Mouse (Mus musculus): ENCODE results near the gene Snx13.

Gene Snx13

DNA sequence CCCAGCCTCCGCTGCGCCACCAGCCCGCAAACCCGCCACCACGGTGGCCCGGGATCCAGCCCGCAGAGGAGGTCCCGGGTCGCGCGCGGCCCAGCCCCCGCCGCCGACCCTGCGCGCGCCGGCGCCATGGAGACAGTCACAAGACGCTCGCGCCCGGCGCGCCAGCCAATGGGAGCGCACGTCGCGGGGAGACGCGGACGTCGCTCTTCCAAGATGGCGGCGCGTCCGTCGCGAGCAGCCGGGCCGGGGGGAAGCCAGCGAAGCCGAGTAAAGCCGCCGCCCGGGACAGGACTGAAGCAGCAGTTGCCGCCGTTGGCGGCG lies at the start of gene Snx13:
TSS of gene Snx13 (plus strand) at position 188 of the 321 bp plus-strand sequence.
- DNase-seq (ENCODE audit: low spot score) = peak; percentile 63

DNA sequence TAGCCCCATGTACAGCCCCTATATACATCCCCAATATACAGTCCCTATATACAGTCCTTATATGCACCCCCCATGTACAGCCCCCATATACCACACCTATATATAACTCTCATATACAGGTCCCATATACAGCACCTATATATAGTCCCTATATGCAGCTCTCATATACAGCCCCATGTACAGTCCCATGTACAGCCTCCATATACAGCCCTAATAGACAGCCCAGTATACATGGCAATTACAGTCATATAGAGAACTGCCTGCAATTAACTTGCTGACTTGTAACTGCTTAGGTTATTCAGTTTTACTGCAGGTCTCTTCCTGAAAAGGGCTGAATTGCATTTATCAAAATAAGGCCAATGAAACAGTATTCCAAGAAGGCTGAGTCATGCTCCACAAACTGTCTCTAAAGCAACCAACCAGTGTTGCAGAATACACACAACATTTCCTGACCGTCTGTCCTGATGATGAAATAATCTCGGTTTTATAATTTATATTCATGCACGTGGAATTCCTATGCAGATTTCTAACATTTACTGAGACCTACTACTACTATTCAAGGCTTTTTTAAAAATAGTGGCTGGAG lies 49.3 kb upstream of the Snx13 start:
- DNase-seq (ENCODE audit: low spot score) = no peak

DNA sequence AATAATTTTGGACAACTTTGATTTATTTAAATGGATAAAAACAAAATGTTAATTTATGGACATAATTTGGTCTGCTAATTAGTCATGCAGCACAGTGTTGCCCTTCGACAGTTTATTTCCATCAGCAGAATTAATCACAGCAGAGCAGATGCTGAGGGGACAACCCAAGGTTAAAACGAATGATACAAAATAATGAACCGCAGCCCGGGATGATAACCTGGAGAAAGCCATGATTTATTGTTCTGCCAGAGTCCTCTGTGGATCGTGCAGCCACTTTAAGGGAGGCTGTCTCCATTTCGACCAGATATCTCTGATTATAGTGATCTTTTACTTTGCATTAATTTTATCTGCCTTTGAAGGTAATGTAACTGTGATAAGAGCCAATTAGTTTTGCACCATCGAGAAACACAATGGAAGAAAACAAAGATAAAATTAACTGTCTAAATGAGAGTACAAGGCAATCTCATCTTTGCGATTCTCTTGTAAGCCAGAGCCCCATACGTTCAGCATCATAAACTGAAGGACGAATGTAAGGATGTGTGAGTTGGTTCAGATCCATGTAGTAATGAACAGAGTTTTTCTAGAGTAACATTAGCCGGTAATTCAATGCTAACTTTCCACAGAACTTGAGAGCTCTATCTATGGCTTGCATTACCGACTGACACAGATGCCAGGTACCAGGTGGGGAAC lies 48.1 kb upstream of the Snx13 start:
- DNase-seq (ENCODE audit: low spot score) = no peak

DNA sequence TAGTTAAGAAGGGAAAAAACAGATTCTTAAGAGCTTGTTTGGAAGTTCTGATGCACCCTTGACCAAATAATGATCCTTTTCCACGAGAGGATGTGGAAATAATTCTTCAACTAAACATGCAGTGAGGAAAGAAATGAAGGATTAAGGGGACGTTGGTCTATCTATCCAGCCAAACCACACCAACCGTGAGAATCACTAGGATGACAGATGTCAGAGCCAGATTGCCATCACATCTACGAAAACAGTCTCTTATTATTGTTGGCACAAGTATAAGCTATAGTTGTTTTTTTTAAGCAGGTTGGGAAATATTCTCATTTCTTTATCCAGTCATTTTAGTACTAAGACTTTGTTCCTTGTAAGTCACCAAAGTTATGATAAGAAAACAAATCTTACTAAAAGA lies 46.7 kb upstream of the Snx13 start:
- DNase-seq (ENCODE audit: low spot score) = no peak

DNA sequence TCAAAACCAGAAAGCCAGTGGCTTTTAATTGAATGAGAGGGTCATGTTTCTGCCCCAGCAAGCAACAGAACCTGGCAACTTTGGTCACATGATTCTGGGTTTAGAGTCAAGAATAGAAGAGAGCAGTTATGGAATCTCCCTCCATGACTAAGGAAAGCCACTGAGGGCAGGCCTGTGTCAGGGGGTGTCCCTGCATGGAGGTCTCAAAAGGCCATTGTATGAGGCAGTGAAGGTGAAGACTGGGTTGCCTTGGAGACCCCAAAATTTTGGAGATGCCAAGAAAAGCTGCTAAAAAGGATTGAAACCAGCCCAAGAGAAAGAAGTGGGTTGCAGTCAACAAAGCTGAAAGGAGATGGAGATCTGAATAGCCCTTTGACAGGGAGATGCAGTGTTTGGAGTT lies 41.2 kb upstream of the Snx13 start:
- DNase-seq (ENCODE audit: low spot score) = no peak

DNA sequence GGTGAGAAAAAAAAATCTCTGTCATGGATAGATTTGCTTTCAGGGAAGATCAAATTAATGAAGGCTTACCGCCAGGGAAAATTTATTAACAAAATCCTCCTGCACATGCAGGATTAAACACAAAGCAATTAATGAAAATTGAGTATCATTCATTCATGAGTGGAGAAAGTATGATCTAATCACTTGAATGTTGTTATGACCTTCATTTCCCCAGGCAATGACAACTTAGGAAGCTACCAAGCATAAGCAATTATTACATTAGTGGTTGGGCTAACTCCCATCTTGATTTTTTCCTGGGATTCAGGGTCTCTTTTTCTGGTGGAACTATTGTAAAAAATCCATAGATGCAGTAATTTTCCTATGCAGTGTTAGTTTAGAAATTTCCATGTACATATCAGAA lies 39.1 kb upstream of the Snx13 start:
- DNase-seq (ENCODE audit: low spot score) = no peak

DNA sequence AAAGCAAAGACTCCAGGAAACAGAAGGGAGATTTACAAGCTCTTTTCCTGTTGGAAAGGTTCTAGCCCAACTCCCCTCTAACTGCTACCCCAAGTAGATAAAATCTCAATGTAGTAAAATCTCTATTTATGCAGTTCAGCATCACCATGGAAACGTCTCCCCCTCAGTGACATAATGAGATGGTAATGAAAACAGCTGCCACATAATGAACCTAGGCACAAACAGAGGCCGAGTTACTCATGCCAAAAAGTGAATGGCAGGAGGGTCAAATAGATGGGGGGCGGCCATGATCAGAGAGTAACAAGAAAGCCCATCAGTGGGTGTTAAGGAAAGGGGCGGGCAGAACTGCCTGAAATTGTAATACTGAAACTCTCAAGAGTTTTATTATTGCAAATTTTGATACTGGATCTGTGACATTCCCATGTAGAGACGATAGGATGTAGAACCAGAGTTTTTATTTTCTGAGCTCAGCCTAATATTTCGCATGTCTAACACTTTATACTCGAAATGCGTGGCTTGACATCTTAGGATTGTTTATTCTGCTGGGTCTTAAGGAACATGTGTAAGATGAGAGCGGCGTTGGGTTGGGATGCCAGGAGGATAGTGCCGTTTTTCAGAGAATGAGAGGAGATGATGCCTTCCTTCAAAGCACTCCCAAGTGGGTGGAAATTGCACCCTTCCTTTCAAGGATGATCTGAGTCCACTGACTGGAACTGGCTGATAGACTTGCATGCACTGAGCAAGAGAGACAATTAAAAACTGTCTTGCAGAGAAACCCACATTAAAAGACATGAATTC lies 38.4 kb upstream of the Snx13 start:
- DNase-seq (ENCODE audit: low spot score) = peak; percentile 46

DNA sequence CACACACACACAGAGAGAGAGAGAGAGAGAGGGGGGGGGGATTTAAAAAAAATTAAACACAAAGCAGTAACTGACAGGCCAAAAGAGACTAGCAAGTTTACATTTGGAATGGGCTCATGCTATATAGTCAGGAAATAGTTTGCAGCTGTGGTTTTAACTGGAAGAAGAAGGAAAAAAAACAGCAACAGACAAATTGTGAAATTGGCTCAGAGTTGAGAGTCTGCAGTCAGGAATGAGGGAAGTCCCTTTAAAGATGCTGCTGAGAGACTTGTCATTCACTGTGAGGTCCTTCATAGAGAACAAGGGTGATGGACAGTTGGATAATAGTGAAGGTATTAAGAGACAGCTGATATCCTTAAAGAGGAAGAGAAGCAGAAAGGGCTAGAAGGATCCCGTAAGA lies 35.5 kb upstream of the Snx13 start:
- no peak for DNase-seq (ENCODE audit: low spot score)

DNA sequence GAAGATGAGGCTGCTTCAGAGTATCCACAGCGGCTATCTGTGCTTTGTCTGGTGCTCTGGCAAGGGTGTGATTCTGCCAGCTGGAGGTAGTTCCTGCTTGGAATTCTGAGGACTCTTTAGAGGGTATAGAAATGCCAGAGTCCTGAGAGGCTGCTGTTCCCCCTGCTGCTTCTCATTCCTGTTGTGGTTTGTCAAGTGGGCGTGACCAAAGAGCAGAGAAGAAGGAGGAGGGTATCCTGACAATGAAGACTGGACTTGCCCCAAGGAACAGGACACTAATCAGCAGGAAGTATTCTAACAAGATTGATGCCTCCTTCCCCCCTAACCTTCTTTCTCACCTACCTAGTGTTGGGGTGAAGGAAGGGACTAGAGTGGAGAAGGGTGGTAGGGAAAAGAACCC lies 33.0 kb upstream of the Snx13 start:
- no peak for DNase-seq (ENCODE audit: low spot score)

DNA sequence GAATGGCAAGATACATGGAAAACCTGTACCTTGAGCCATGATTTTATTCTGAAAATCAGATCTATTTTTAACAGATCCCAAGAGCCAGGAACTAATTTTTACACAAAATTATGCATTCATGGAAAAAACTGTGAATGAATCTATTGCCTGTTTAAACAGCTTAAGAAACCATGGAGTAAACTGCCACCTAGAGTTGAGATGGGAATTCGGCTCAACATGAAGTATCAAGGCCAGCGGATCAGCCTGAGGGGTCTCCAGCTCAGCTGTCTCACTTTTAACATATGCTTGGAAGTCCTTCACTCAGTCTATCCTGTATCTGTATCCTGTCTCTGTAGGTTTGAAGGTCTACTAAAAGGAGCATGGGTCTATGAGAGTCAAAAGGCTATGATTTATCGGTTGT lies 30.9 kb upstream of the Snx13 start:
- DNase-seq (ENCODE audit: low spot score) = peak; percentile 27

DNA sequence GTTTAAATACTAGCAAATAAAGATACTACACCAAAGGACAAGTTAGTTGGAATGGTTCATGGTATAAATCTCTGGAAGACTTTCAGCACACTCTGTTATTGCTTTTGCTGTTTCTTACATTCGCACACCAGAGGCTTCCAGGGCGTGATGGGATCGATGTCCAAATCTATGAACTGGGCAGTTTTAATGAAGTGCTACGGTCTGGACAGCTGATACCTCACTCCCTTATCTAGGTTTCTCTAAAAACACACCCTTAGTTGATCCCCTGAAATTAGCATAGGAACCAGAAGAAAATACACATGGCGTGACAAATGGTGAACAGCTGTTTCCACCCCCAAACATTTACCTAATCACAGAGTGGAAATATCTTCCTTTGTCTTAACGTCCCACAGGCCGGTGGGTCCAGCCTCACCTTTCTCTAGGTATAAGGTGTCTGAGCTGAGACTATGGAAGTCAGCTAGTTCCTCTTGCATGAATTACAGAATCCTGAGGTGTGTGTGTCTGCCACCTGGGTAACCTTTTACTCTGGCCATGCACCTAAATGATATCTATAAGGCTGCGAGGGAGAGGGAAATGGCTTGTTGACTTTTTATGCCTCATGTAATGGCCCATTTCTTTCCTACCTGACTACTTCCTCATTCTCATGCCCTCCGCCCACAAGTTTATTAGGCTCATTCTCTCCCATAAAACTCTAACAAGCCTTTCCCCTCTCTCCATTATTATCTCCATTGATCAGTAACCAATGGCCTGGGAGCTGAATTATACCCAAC lies 30.3 kb upstream of the Snx13 start:
- DNase-seq (ENCODE audit: low spot score) = no peak

DNA sequence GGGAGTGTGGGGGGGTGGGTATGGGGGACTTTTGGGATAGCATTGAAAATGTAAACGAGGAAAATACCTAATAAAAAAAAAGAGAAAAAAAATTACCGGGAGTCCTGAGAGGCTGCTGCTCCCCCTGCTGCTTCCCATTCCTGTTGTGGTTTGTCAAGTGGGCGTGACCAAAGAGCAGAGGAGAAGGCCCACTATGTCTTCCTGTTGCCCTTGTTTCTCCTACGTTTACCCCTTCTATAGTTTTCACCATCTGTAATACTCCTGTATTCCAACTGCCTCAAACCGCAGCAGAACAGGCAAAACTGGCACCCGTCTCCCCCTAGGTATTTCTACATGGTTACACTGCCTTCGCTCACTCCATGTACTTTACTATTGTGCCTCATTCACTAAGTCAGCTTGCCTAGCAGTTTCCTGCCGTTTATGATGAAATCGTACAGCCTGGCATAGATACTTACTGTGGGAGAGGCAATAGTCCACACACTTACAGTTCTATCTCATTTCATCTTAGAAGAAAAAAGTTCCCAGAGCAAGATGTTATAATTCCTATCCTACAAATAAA lies 28.2 kb upstream of the Snx13 start:
- DNase-seq (ENCODE audit: low spot score) = no peak

DNA sequence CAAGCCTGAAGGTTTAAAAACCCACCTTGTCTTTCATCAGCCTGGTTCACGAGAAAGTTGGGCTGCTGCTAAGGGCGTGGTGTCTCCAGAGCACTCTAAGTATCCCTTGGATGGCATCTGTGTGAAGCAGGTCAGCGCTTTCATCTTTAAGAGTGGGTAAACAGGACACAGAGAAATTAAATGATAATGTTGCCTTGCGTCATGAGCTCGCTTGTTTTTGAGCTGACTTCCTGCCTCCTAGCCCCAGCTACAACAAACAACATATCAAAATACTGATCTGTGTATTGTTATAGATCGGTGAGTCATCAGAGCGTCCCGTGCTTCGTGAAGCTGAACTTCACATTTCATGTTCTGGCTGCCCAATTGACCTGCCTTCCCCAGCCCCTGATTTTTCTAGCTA lies 25.7 kb upstream of the Snx13 start:
- DNase-seq (ENCODE audit: low spot score) = no peak

DNA sequence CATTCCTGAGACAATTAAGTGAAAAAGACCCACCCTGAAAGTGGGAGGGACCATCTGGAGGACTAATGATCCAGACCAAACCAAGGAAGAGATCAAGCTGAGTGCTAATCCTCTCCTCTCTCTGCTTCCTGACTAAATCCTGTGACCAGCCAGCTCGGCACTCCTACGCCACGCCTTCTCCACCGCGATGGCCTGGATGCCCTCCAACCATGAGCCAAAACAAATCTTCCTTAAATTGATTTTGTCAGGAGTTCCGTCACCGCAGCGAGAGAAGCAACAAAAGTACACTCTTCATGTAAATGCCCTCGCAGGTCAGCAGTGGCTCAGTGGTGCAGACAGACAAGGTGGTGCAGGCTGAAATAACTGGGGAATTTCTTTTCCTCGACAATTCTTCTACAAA lies 24.9 kb upstream of the Snx13 start:
- DNase-seq (ENCODE audit: low spot score) = no peak

DNA sequence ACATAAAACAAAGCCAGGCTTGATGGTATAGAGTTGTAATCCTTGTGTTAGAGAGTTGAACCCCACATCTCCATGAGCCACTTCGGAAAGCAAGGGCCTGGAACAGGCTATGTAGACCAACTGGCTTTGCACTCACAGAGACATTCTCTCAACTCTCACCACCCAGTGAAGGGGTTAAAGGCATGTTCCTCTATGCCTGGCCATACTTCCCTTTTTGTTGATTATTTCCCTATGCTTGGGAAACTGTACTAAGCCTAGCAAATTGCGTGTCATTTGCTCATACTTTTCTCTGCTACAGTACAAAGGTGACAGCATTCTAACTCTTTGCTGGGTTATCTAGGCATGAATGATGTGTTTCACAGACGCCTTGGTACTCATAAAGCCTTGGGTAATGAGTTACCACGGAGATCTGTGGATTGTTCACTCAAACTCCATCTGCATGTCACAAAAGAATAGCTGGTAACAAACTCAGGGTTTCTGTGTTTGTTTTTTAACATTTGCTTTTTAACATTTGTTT lies 21.0 kb upstream of the Snx13 start:
- no peak for DNase-seq (ENCODE audit: low spot score)

DNA sequence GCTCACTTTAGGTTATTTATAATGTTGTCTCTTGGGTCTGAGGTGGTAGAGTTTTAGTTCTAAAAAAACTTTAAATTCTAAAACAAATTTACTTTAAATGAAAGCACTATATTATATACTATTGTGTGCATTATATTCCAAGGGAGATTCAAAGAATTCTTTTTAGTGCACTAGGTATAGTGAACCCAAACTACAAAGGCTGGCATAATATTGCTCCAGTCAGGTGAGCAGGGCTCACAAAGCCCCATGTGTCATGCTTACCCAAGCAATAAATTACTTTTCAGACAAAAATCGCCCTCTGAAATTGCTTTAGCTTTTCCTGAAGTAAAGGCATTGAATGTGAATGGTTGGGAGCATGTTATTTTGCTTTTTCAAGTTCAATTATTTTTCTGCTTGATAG lies 19.5 kb upstream of the Snx13 start:
- no peak for DNase-seq (ENCODE audit: low spot score)

DNA sequence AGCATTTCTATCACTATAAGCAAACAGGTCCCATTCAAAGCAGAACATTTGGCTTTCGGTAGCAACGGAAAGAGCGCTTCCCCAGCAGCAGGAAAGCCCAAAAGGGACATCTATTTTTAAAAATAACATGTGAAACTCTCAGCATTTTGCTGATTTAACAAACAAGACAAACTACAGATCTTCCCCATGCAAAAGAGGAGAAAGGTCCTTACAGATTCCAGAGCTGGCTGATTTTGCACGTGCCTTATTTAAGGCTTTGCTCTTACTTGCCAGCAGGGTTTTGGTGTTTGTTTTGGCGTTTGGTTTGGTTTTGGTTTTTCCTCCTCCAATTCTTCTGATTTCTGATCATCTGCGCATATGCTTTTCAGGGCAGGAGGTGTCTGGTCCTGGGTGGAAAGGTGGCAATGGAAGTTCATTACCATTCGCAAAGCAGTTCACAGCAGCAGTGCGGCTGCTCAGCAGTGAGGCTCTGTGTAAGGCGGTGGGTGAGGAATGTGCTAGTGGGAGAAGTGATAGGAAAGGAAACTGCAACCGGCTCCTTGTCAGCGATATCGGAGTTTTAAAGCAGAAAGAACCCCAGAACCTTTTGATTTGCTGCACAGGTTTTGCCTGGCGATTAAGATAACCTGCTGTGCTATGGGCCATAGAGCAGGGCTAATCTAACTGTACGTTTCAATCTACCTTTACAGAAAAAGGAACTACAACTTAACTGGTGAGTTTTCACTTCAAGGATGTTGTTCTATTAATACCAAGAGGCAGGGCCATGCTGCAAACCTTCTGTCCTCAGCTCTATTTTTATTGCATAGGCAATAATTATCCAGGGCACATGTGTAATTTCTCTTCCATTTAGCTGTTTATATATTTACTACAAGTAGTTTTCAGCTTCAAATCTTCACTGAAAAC lies 8.1 kb upstream of the Snx13 start:
- no peak for DNase-seq (ENCODE audit: low spot score)

DNA sequence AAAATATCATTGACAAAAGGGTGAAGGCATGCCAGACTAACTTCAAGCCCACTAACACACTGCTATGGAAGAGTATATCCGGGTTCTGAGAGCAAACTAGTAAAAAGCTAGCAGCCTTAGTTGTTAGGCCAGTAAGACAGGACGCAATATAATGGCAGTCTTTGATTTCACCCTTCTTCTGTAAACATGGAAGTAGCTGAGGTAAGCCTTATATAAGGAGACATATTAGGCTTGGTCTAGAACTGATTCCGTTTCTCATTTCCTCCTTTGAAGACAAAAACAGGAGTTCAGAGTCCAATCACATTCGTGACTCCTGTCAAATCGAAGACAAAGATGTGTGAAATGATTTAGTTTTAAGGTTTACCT lies 7.4 kb upstream of the Snx13 start:
- DNase-seq (ENCODE audit: low spot score) = no peak

DNA sequence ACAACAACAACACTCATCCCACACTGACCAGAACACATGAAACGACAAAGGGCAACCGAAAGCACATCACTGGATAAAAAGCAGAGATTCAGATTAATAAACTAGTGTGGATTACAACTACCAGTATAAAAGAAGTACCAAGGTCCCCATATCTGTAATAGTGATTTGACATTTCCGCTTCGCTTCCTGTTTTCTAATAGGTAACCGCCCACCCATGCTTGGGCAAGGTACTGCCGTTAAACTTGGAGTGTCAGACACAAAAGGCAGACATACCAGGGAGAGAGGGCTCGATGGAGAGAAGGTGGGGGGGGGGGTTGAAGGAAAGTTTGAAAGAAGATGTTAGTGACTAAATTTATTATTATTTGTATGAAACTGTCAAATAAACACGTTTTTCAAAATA lies 5.0 kb upstream of the Snx13 start:
- no peak for DNase-seq (ENCODE audit: low spot score)

DNA sequence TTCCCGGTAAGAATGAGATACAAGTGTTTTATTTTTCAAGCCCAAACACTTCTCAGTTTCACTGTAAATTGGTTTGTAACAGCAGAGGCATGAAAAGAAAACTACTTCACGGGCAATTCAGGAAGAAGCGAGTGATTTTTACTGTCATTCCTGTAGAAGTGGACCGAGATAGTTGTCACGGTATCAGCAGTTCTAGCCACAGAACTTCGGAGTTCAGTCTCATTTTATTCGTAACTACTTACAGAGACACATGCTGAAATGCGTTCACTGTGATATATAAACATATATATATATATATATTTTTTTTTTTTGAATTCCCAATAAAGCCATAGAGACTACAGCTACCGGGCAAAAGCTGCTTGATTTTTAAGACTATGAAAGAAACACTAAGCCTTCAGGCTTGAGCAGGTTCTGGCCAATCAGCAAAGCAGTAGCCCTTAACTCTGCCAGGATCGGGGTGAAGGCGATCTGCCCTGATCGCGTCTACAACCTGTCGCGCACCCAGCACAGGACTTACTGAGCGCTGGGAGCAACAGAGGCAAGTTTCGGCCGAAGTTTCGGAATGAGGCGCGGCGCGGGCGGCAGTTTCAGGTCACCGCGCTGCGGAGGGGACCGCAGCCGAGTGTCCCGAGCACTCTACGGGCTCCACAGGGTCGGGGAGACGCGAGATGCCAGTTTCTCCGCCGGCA lies 532 bp upstream of the Snx13 start:
- peak; percentile 31 for DNase-seq (ENCODE audit: low spot score)

All from layer of hippocampus, adult 9-10 months (tissue).